Mouse (Mus musculus) forebrain, embryonic 16.5 days (tissue): ENCODE measurements around the gene Gm21974. TPM values are rescaled to one million over a fixed set of nuclear protein-coding genes. Genes with fewer than 3 reads are reported as not detected.

Experiments
- ATAC-seq: fragments of 200-750 bp; cut with Nextera tagmentation; 2 replicates; pipeline ENCODE4 v1.8.0; 2017; ENCODE audit warnings: mild to moderate bottlenecking, moderate library complexity
- H3K27ac ChIP-seq: fragments of 300-500 bp; sonication (generic); 2 replicates; pipeline ENCODE4 v1.5.1; 2014; ENCODE audit warnings: low read length, control low read depth
- H3K27me3 ChIP-seq: fragments of 300-500 bp; sonication (generic); replicated peaks from 2 replicates; pipeline ENCODE4 v1.6.1; 2014; ENCODE audit warnings: low read length; ENCODE audit not compliant: control insufficient read depth, insufficient read depth
- H3K36me3 ChIP-seq: fragments of 300-500 bp; sonication (generic); 2 replicates; pipeline ENCODE4 v1.6.1; 2014; ENCODE audit not compliant: control insufficient read depth, insufficient read depth
- H3K4me1 ChIP-seq: fragments of 300-500 bp; sonication (generic); replicated peaks from 2 replicates; pipeline ENCODE4 v1.6.1; 2014; ENCODE audit warnings: low read length; ENCODE audit not compliant: control insufficient read depth, insufficient read depth
- H3K4me2 ChIP-seq: fragments of 300-500 bp; sonication (generic); 2 replicates; pipeline ENCODE4 v1.6.1; 2014; ENCODE audit warnings: mild to moderate bottlenecking, low read length, control low read depth
- H3K4me3 ChIP-seq: fragments of 300-500 bp; sonication (generic); replicated peaks from 2 replicates; pipeline ENCODE4 v1.5.1; 2014; ENCODE audit warnings: mild to moderate bottlenecking, low read length, control low read depth
- H3K9ac ChIP-seq: fragments of 300-500 bp; sonication (generic); replicated peaks from 2 replicates; pipeline ENCODE4 v1.6.1; 2014; ENCODE audit warnings: low read depth, low read length, control low read depth
- H3K9me3 ChIP-seq: fragments of 300-500 bp; sonication (generic); 2 replicates; pipeline ENCODE4 v1.6.1; 2016; ENCODE audit warnings: low read length; ENCODE audit not compliant: control insufficient read depth
- WGBS: fragments of 180-500 bp; shearing (Covaris S2); extraction: QIAGEN DNeasy Blood & Tissue Kit; methylation state at CpG from one replicate; pipeline ENCODE4 v1.1.7; 2014; 5-methylcytosine and 5-hydroxymethylcytosine counted together
- polyA plus RNA-seq: library from polyadenylated mRNA; unstranded; fragments of >200 nt; fragmentation: Nextera tagmentation; extraction: Ambion mirVana; gene quantifications from 2 replicates; pipeline ENCODE4 v1.2.1, GENCODE M21; 2015

The Gm21974 gene
- polyA plus RNA-seq, 1 experiment from 2014 or later = not detected

- WGBS = 74% methylated on average over 3 of the region's 3 CpGs
- H3K9me3 ChIP-seq = no peaks in the 10 kb centered on the region
- peaks cover 27% of the 10 kb centered on the region for H3K36me3 ChIP-seq
- H3K27ac ChIP-seq = no peak overlapping the region
- no peak for ATAC-seq
- H3K27me3 ChIP-seq = no peaks in the 10 kb centered on the region
- H3K4me1 ChIP-seq = peaks cover 15% of the 10 kb centered on the region
- H3K4me3 ChIP-seq = no peak overlapping the region
- no peak overlapping the region for H3K9ac ChIP-seq
- no peak overlapping the region for H3K4me2 ChIP-seq
These were observed 6.4 kb downstream of the Gm21974 start for GRCm38 (mm10) chr7:127888821-127889220.

GRCm38 (mm10) chr7:127887781-127888180 is 7.5 kb downstream of the Gm21974 start:
- 81% methylated on average over 3 of the region's 3 CpGs for WGBS

GRCm38 (mm10) chr7:127887191-127887590 is 8.1 kb downstream of the Gm21974 start:
- ATAC-seq = no peak
- Histone ChIP-seq H3K27me3 (no peaks in the 10 kb centered on the region), H3K27ac (no peak overlapping the region), H3K4me2 (no peak overlapping the region), H3K36me3 (peaks cover 33% of the 10 kb centered on the region), H3K4me1 (peaks cover 19% of the 10 kb centered on the region), H3K9me3 (no peaks in the 10 kb centered on the region), H3K9ac (no peak overlapping the region), H3K4me3 (no peak overlapping the region)
- 88% methylated on average over 8 of the region's 8 CpGs for WGBS

More at GRCm38 (mm10) chr7:127887781-127888180, 7.5 kb downstream of the Gm21974 start:
- Histone ChIP-seq H3K27me3 (no peaks in the 10 kb centered on the region), H3K9ac (no peak overlapping the region), H3K36me3 (peaks cover 35% of the 10 kb centered on the region), H3K27ac (no peak overlapping the region), H3K4me1 (peaks cover 19% of the 10 kb centered on the region), H3K9me3 (no peaks in the 10 kb centered on the region), H3K4me2 (no peak overlapping the region), H3K4me3 (no peak overlapping the region)
- no peak for ATAC-seq

- no peak overlapping the region for H3K27ac ChIP-seq
- H3K4me1 ChIP-seq = peaks cover 19% of the 10 kb centered on the region
- 94% methylated on average over 6 of the region's 6 CpGs for WGBS
- no peak overlapping the region for H3K4me2 ChIP-seq
- no peaks in the 10 kb centered on the region for H3K9me3 ChIP-seq
- no peaks in the 10 kb centered on the region for H3K27me3 ChIP-seq
- no peak for ATAC-seq
- no peak overlapping the region for H3K4me3 ChIP-seq
- no peak overlapping the region for H3K9ac ChIP-seq
- peaks cover 35% of the 10 kb centered on the region for H3K36me3 ChIP-seq
These were observed 8.7 kb downstream of the Gm21974 start for GRCm38 (mm10) chr7:127886551-127886950.

GRCm38 (mm10) chr7:127885951-127886350 is 9.3 kb downstream of the Gm21974 start:
- no peaks in the 10 kb centered on the region for H3K27me3 ChIP-seq
- no peak overlapping the region for H3K27ac ChIP-seq
- H3K36me3 ChIP-seq = peaks cover 41% of the 10 kb centered on the region
- H3K4me1 ChIP-seq = peaks cover 19% of the 10 kb centered on the region
- 74% methylated on average over 6 of the region's 6 CpGs for WGBS
- no peak overlapping the region for H3K4me3 ChIP-seq
- H3K9me3 ChIP-seq = no peaks in the 10 kb centered on the region
- no peak overlapping the region for H3K9ac ChIP-seq
- no peak overlapping the region for H3K4me2 ChIP-seq
- ATAC-seq = no peak

GRCm38 (mm10) chr7:127880431-127880830 is 14.8 kb downstream of the Gm21974 start:
- no peak overlapping the region for H3K9ac ChIP-seq
- 87% methylated on average over 12 of the region's 12 CpGs for WGBS
- ATAC-seq = no peak
- no peak overlapping the region for H3K27ac ChIP-seq
- H3K4me3 ChIP-seq = no peak overlapping the region
- peaks cover 39% of the 10 kb centered on the region for H3K36me3 ChIP-seq
- H3K27me3 ChIP-seq = no peaks in the 10 kb centered on the region
- H3K4me1 ChIP-seq = peaks cover 25% of the 10 kb centered on the region
- H3K9me3 ChIP-seq = no peaks in the 10 kb centered on the region
- H3K4me2 ChIP-seq = no peak overlapping the region

- no peak overlapping the region for H3K4me2 ChIP-seq
- H3K27ac ChIP-seq = no peak overlapping the region
- H3K36me3 ChIP-seq = peaks cover 39% of the 10 kb centered on the region
- no peak for ATAC-seq
- 98% methylated on average over 9 of the region's 9 CpGs for WGBS
- no peak overlapping the region for H3K4me3 ChIP-seq
- H3K27me3 ChIP-seq = no peaks in the 10 kb centered on the region
- no peaks in the 10 kb centered on the region for H3K9me3 ChIP-seq
- H3K4me1 ChIP-seq = peaks cover 21% of the 10 kb centered on the region
- no peak overlapping the region for H3K9ac ChIP-seq
These were observed 16.0 kb downstream of the Gm21974 start for GRCm38 (mm10) chr7:127879301-127879700.

GRCm38 (mm10) chr7:127876467-127877348 is 18.5 kb downstream of the Gm21974 start, which contains the start of gene Zfp668:
Zfp668 (minus strand) TSS chr7:127876828.
- Histone ChIP-seq H3K27me3 (no peaks in the 10 kb centered on the region), H3K36me3 (peaks cover 29% of the 10 kb centered on the region), H3K4me3 (peak within 1 kb of the TSS; percentile 93), H3K9me3 (no peaks in the 10 kb centered on the region), H3K9ac (peak within 1 kb of the TSS; percentile 100), H3K4me2 (peak within 1 kb of the TSS; percentile 70), H3K27ac (peak within 1 kb of the TSS; percentile 100), H3K4me1 (peaks cover 27% of the 10 kb centered on the region)
- peak; percentile 64 for ATAC-seq
- WGBS = under 1% methylated on average over 60 of the region's 60 CpGs

GRCm38 (mm10) chr7:127876041-127876466 is 19.2 kb downstream of the Gm21974 start, which contains the start of gene Zfp646:
Zfp646 (plus strand) TSS chr7:127876221.
- Histone ChIP-seq H3K27ac (peak within 1 kb of the TSS; percentile 100), H3K9ac (peak within 1 kb of the TSS; percentile 100), H3K4me3 (peak within 1 kb of the TSS; percentile 93), H3K4me1 (peaks cover 27% of the 10 kb centered on the region), H3K4me2 (peak within 1 kb of the TSS; percentile 70), H3K27me3 (no peaks in the 10 kb centered on the region), H3K9me3 (no peaks in the 10 kb centered on the region), H3K36me3 (peaks cover 23% of the 10 kb centered on the region)
- ATAC-seq = peak; percentile 89
- WGBS = under 1% methylated on average over 41 of the region's 41 CpGs
